Mouse (Mus musculus): ENCODE measurements around the gene Fbln5. TPM values are rescaled to one million over a fixed set of nuclear protein-coding genes. Genes with fewer than 3 reads are reported as not detected.

Fbln5 gene
- total RNA-seq, 1 experiment, result 0.76 TPM

GRCm38 (mm10) chr12:101807400-101807799 is 11.5 kb downstream of the Fbln5 start:
- no peak overlapping the region for H3K9ac ChIP-seq (ENCODE audit: insufficient read depth, low read depth, low read length, poor library complexity, severe bottlenecking)
- in situ Hi-C loops (cut with MboI; ENCODE audit: low sequenced_read_pairs in 2 of 2, unreplicated experiment in 2 of 2), result no loop called here
- DNase-seq (ENCODE audit: low read depth, low spot score), result no peak
- no peaks in the 10 kb centered on the region for H3K9me3 ChIP-seq (ENCODE audit: control insufficient read depth, insufficient read depth, low read depth, low read length)
- no peaks in the 10 kb centered on the region for H3K4me1 ChIP-seq (ENCODE audit: control insufficient read depth in 2 of 2, insufficient read depth in 2 of 2, low read length in 2 of 2, poor library complexity in 1 of 2)
- no peak overlapping the region for H3K27ac ChIP-seq (ENCODE audit: insufficient read depth, low read depth, low read length, poor library complexity, severe bottlenecking)
- H3K4me3 ChIP-seq (ENCODE audit: insufficient read depth in 1 of 2, low read depth in 1 of 2, low read length in 2 of 2, poor library complexity in 1 of 2, severe bottlenecking in 1 of 2), result no peak overlapping the region
- H3K36me3 ChIP-seq (ENCODE audit: control insufficient read depth, insufficient read depth, low read length, poor library complexity, severe bottlenecking), result no peaks in the 10 kb centered on the region
- no peak for TF ChIP-seq ZNF384 (IDR thresholded peaks at IDR 0.05; ENCODE audit: low read depth, low read length)

GRCm38 (mm10) chr12:101802445-101802844 is 16.4 kb downstream of the Fbln5 start:
- Histone ChIP-seq H3K9me3 (ENCODE audit: control insufficient read depth, insufficient read depth, low read depth, low read length) (no peaks in the 10 kb centered on the region), H3K9ac (ENCODE audit: insufficient read depth, low read depth, low read length, poor library complexity, severe bottlenecking) (no peak overlapping the region), H3K27ac (ENCODE audit: insufficient read depth, low read depth, low read length, poor library complexity, severe bottlenecking) (no peak overlapping the region), H3K36me3 (ENCODE audit: control insufficient read depth, insufficient read depth, low read length, poor library complexity, severe bottlenecking) (no peaks in the 10 kb centered on the region), H3K4me3 (ENCODE audit: insufficient read depth in 1 of 2, low read depth in 1 of 2, low read length in 2 of 2, poor library complexity in 1 of 2, severe bottlenecking in 1 of 2) (no peak overlapping the region), H3K4me1 (ENCODE audit: control insufficient read depth in 2 of 2, insufficient read depth in 2 of 2, low read length in 2 of 2, poor library complexity in 1 of 2) (no peaks in the 10 kb centered on the region)
- TF ChIP-seq HCFC1 (IDR thresholded peaks at IDR 0.05; ENCODE audit: borderline replicate concordance, insufficient read depth, low read length) (no peak), ZNF384 (IDR thresholded peaks at IDR 0.05; ENCODE audit: low read depth, low read length) (no peak), ZC3H11A (IDR thresholded peaks at IDR 0.05; ENCODE audit: borderline replicate concordance, low read depth, low read length) (no peak), MAFK (IDR thresholded peaks at IDR 0.05; ENCODE audit: insufficient read depth, low read depth, low read length) (no peak), CHD2 (IDR thresholded peaks at IDR 0.05; ENCODE audit: low read depth, low read length) (no peak)
- in situ Hi-C loops (cut with MboI; ENCODE audit: low sequenced_read_pairs in 2 of 2, unreplicated experiment in 2 of 2), result no loop called here
- no peak for DNase-seq (ENCODE audit: low read depth, low spot score)

- no peaks in the 10 kb centered on the region for H3K36me3 ChIP-seq (ENCODE audit: control insufficient read depth, insufficient read depth, low read length, poor library complexity, severe bottlenecking)
- H3K9me3 ChIP-seq (ENCODE audit: control insufficient read depth, insufficient read depth, low read depth, low read length), result no peaks in the 10 kb centered on the region
- no peak overlapping the region for H3K9ac ChIP-seq (ENCODE audit: insufficient read depth, low read depth, low read length, poor library complexity, severe bottlenecking)
- no peak for DNase-seq (ENCODE audit: low read depth, low spot score)
- H3K27ac ChIP-seq (ENCODE audit: insufficient read depth, low read depth, low read length, poor library complexity, severe bottlenecking), result no peak overlapping the region
- TF ChIP-seq HCFC1 (IDR thresholded peaks at IDR 0.05; ENCODE audit: borderline replicate concordance, insufficient read depth, low read length) (no peak), CHD2 (IDR thresholded peaks at IDR 0.05; ENCODE audit: low read depth, low read length) (no peak), ZC3H11A (IDR thresholded peaks at IDR 0.05; ENCODE audit: borderline replicate concordance, low read depth, low read length) (no peak), ZNF384 (IDR thresholded peaks at IDR 0.05; ENCODE audit: low read depth, low read length) (no peak), MAFK (IDR thresholded peaks at IDR 0.05; ENCODE audit: insufficient read depth, low read depth, low read length) (no peak)
- in situ Hi-C loops (cut with MboI; ENCODE audit: low sequenced_read_pairs in 2 of 2, unreplicated experiment in 2 of 2), result no loop called here
- no peak overlapping the region for H3K4me3 ChIP-seq (ENCODE audit: insufficient read depth in 1 of 2, low read depth in 1 of 2, low read length in 2 of 2, poor library complexity in 1 of 2, severe bottlenecking in 1 of 2)
- no peaks in the 10 kb centered on the region for H3K4me1 ChIP-seq (ENCODE audit: control insufficient read depth in 2 of 2, insufficient read depth in 2 of 2, low read length in 2 of 2, poor library complexity in 1 of 2)
Measured at GRCm38 (mm10) chr12:101801744-101802143, 17.1 kb downstream of the Fbln5 start.

GRCm38 (mm10) chr12:101801051-101801450 is 17.8 kb downstream of the Fbln5 start:
- in situ Hi-C loops (cut with MboI; ENCODE audit: low sequenced_read_pairs in 2 of 2, unreplicated experiment in 2 of 2), result no loop called here
- TF ChIP-seq HCFC1 (IDR thresholded peaks at IDR 0.05; ENCODE audit: borderline replicate concordance, insufficient read depth, low read length) (no peak), MAFK (IDR thresholded peaks at IDR 0.05; ENCODE audit: insufficient read depth, low read depth, low read length) (no peak), ZNF384 (IDR thresholded peaks at IDR 0.05; ENCODE audit: low read depth, low read length) (no peak), CHD2 (IDR thresholded peaks at IDR 0.05; ENCODE audit: low read depth, low read length) (no peak), ZC3H11A (IDR thresholded peaks at IDR 0.05; ENCODE audit: borderline replicate concordance, low read depth, low read length) (no peak)
- no peak overlapping the region for H3K9ac ChIP-seq (ENCODE audit: insufficient read depth, low read depth, low read length, poor library complexity, severe bottlenecking)
- H3K9me3 ChIP-seq (ENCODE audit: control insufficient read depth, insufficient read depth, low read depth, low read length), result no peaks in the 10 kb centered on the region
- no peak for DNase-seq (ENCODE audit: low read depth, low spot score)
- no peaks in the 10 kb centered on the region for H3K4me1 ChIP-seq (ENCODE audit: control insufficient read depth in 2 of 2, insufficient read depth in 2 of 2, low read length in 2 of 2, poor library complexity in 1 of 2)
- no peak overlapping the region for H3K4me3 ChIP-seq (ENCODE audit: insufficient read depth in 1 of 2, low read depth in 1 of 2, low read length in 2 of 2, poor library complexity in 1 of 2, severe bottlenecking in 1 of 2)
- no peak overlapping the region for H3K27ac ChIP-seq (ENCODE audit: insufficient read depth, low read depth, low read length, poor library complexity, severe bottlenecking)
- H3K36me3 ChIP-seq (ENCODE audit: control insufficient read depth, insufficient read depth, low read length, poor library complexity, severe bottlenecking), result no peaks in the 10 kb centered on the region

- TF ChIP-seq HCFC1 (IDR thresholded peaks at IDR 0.05; ENCODE audit: borderline replicate concordance, insufficient read depth, low read length) (no peak), MAFK (IDR thresholded peaks at IDR 0.05; ENCODE audit: insufficient read depth, low read depth, low read length) (no peak), ZNF384 (IDR thresholded peaks at IDR 0.05; ENCODE audit: low read depth, low read length) (no peak), ZC3H11A (IDR thresholded peaks at IDR 0.05; ENCODE audit: borderline replicate concordance, low read depth, low read length) (no peak), CHD2 (IDR thresholded peaks at IDR 0.05; ENCODE audit: low read depth, low read length) (no peak)
- no peak overlapping the region for H3K27ac ChIP-seq (ENCODE audit: insufficient read depth, low read depth, low read length, poor library complexity, severe bottlenecking)
- no peaks in the 10 kb centered on the region for H3K36me3 ChIP-seq (ENCODE audit: control insufficient read depth, insufficient read depth, low read length, poor library complexity, severe bottlenecking)
- in situ Hi-C loops (cut with MboI; ENCODE audit: low sequenced_read_pairs in 2 of 2, unreplicated experiment in 2 of 2), result no loop called here
- no peaks in the 10 kb centered on the region for H3K9me3 ChIP-seq (ENCODE audit: control insufficient read depth, insufficient read depth, low read depth, low read length)
- no peak overlapping the region for H3K4me3 ChIP-seq (ENCODE audit: insufficient read depth in 1 of 2, low read depth in 1 of 2, low read length in 2 of 2, poor library complexity in 1 of 2, severe bottlenecking in 1 of 2)
- DNase-seq (ENCODE audit: low read depth, low spot score), result no peak
- H3K4me1 ChIP-seq (ENCODE audit: control insufficient read depth in 2 of 2, insufficient read depth in 2 of 2, low read length in 2 of 2, poor library complexity in 1 of 2), result no peaks in the 10 kb centered on the region
- H3K9ac ChIP-seq (ENCODE audit: insufficient read depth, low read depth, low read length, poor library complexity, severe bottlenecking), result no peak overlapping the region
Measured at GRCm38 (mm10) chr12:101798189-101798922, 20.5 kb downstream of the Fbln5 start.

All from ES-E14 (cell line).